Mouse (Mus musculus): Measurements from ENCODE around the gene Kcnma1. TPM values are rescaled to one million over a fixed set of nuclear protein-coding genes. Genes with fewer than 3 reads are reported as not detected.
A peak's percentile ranks its signal among the peaks of the same experiment; 100 is the strongest.

Gene Kcnma1
- polyA plus RNA-seq, 1 experiment from 2014 or later, result 0.62 TPM

GRCm38 (mm10) chr14:23300443-23300842 lies 713.8 kb downstream of the Kcnma1 start:
- Histone ChIP-seq H3K9ac (replicated peaks; ENCODE audit: low read depth) (no peak overlapping the region), H3K4me1 (ENCODE audit: insufficient read depth, low read depth, low read length) (no peaks in the 10 kb centered on the region), H3K27me3 (replicated peaks; ENCODE audit: insufficient read depth, low read length) (no peaks in the 10 kb centered on the region), H3K36me3 (ENCODE audit: insufficient read depth, low read length) (no peaks in the 10 kb centered on the region), H3K27ac (ENCODE audit: low read length) (no peak overlapping the region), H3K4me3 (ENCODE audit: low read depth, low read length) (no peak overlapping the region), H3K9me3 (ENCODE audit: low read length) (no peaks in the 10 kb centered on the region), H3K4me2 (replicated peaks; ENCODE audit: low read depth, low read length) (no peak overlapping the region)
- TF ChIP-seq CTCF (IDR thresholded peaks at IDR 0.05) (no peak), EP300 (IDR thresholded peaks at IDR 0.05) (no peak)
- DNase-seq (ENCODE audit: low spot score), result no peak
- 89% methylated on average over 2 of the region's 2 CpGs for WGBS
- ATAC-seq, result no peak

GRCm38 (mm10) chr14:23290634-23291033 lies 723.7 kb downstream of the Kcnma1 start:
- DNase-seq (ENCODE audit: low spot score), result no peak
- no peak for TF ChIP-seq EP300 (IDR thresholded peaks at IDR 0.05)
- no peak for TF ChIP-seq CTCF (IDR thresholded peaks at IDR 0.05)
- WGBS, result 66% methylated on average over 2 of the region's 2 CpGs
- Histone ChIP-seq H3K9ac (replicated peaks; ENCODE audit: low read depth) (no peak overlapping the region), H3K4me1 (ENCODE audit: insufficient read depth, low read depth, low read length) (no peaks in the 10 kb centered on the region), H3K27ac (ENCODE audit: low read length) (no peak overlapping the region), H3K9me3 (ENCODE audit: low read length) (no peaks in the 10 kb centered on the region), H3K27me3 (replicated peaks; ENCODE audit: insufficient read depth, low read length) (no peaks in the 10 kb centered on the region), H3K36me3 (ENCODE audit: insufficient read depth, low read length) (no peaks in the 10 kb centered on the region), H3K4me2 (replicated peaks; ENCODE audit: low read depth, low read length) (no peak overlapping the region), H3K4me3 (ENCODE audit: low read depth, low read length) (no peak overlapping the region)
- no peak for ATAC-seq

DNA sequence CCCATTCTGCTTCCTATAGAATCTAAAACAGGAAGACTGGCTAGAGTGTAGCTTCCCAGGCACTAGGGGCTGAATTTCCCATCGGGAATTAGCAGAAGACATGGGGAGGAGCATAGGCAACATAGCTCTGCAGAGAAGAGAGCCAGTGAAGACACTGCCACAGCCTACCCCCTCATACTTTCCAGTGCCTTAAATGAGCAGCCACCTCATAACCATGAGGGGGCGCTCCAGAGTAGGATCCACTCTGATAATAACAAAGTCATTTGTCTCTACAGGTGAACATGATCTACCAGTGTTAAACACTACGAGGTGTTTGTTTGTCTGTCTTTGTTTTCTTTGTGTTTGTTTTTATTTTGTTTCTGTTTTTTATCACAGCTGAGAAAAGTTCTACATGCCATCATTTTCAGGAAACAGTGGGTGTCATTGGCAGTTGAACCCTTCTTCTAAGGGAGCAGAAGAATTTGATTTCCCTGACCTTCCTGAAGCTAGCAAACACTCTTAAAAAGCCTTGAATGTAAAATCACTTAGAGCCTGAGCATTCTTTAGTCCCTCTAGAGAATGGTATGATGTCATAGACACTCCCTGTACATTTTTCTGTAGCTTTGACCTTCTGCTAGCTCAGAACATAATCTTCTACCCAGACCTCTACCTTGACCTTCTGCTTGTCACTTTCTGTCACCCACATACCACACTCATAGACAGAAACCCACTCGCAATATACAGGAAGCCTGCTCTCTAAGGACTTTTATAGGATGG lies 747.6 kb downstream of the Kcnma1 start:
- Histone ChIP-seq H3K4me1 (ENCODE audit: insufficient read depth, low read depth, low read length) (no peaks in the 10 kb centered on the region), H3K27me3 (replicated peaks; ENCODE audit: insufficient read depth, low read length) (no peaks in the 10 kb centered on the region), H3K27ac (ENCODE audit: low read length) (no peak overlapping the region), H3K9me3 (ENCODE audit: low read length) (no peaks in the 10 kb centered on the region), H3K4me3 (ENCODE audit: low read depth, low read length) (no peak overlapping the region), H3K36me3 (ENCODE audit: insufficient read depth, low read length) (no peaks in the 10 kb centered on the region), H3K4me2 (replicated peaks; ENCODE audit: low read depth, low read length) (no peak overlapping the region), H3K9ac (replicated peaks; ENCODE audit: low read depth) (no peak overlapping the region)
- DNase-seq (ENCODE audit: low spot score), result peak; percentile 52
- TF ChIP-seq CTCF (IDR thresholded peaks at IDR 0.05) (peak; percentile 56), EP300 (IDR thresholded peaks at IDR 0.05) (peak; percentile 17; the same call in 1 of the 2 replicates)
- peak; percentile 58 for ATAC-seq
- WGBS, result 41% methylated on average over 4 of the region's 4 CpGs

DNA sequence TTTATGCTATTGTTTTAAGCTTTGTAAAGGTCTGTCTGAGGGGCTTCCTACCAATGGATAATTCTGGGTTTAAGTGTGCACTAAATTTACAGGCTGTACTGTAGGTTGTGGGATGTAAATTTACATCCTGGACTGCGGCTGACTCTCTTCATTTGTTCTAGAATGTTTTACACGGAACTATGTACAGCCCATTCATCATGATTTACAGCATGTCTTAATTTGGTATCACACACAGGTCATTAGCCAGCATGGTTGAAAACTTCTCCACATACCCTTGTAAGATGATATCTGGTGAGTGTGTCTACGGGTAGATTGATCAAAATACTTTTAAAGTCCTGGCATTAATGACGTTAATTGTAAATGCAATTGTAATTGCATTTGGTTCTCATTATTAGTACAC lies 761.1 kb downstream of the Kcnma1 start:
- Histone ChIP-seq H3K36me3 (ENCODE audit: insufficient read depth, low read length) (no peaks in the 10 kb centered on the region), H3K9me3 (ENCODE audit: low read length) (no peaks in the 10 kb centered on the region), H3K27ac (ENCODE audit: low read length) (no peak overlapping the region), H3K27me3 (replicated peaks; ENCODE audit: insufficient read depth, low read length) (no peaks in the 10 kb centered on the region), H3K4me1 (ENCODE audit: insufficient read depth, low read depth, low read length) (no peaks in the 10 kb centered on the region), H3K4me2 (replicated peaks; ENCODE audit: low read depth, low read length) (no peak overlapping the region), H3K9ac (replicated peaks; ENCODE audit: low read depth) (no peak overlapping the region), H3K4me3 (ENCODE audit: low read depth, low read length) (no peak overlapping the region)
- no peak for DNase-seq (ENCODE audit: low spot score)
- ATAC-seq, result no peak
- WGBS, result 73% methylated on average over 4 of the region's 4 CpGs
- TF ChIP-seq CTCF (IDR thresholded peaks at IDR 0.05) (no peak), EP300 (IDR thresholded peaks at IDR 0.05) (no peak)

- Histone ChIP-seq H3K36me3 (ENCODE audit: insufficient read depth, low read length) (no peaks in the 10 kb centered on the region), H3K4me3 (ENCODE audit: low read depth, low read length) (no peak overlapping the region), H3K9me3 (ENCODE audit: low read length) (no peaks in the 10 kb centered on the region), H3K27me3 (replicated peaks; ENCODE audit: insufficient read depth, low read length) (no peaks in the 10 kb centered on the region), H3K9ac (replicated peaks; ENCODE audit: low read depth) (no peak overlapping the region), H3K4me2 (replicated peaks; ENCODE audit: low read depth, low read length) (no peak overlapping the region), H3K4me1 (ENCODE audit: insufficient read depth, low read depth, low read length) (no peaks in the 10 kb centered on the region), H3K27ac (ENCODE audit: low read length) (no peak overlapping the region)
- 66% methylated on average over 5 of the region's 5 CpGs for WGBS
- ATAC-seq (no peak), DNase-seq (ENCODE audit: low spot score) (no peak)
- TF ChIP-seq EP300 (IDR thresholded peaks at IDR 0.05), result no peak
- TF ChIP-seq CTCF (IDR thresholded peaks at IDR 0.05), result no peak
Measured at GRCm38 (mm10) chr14:23244446-23244845, 769.8 kb downstream of the Kcnma1 start.

DNA sequence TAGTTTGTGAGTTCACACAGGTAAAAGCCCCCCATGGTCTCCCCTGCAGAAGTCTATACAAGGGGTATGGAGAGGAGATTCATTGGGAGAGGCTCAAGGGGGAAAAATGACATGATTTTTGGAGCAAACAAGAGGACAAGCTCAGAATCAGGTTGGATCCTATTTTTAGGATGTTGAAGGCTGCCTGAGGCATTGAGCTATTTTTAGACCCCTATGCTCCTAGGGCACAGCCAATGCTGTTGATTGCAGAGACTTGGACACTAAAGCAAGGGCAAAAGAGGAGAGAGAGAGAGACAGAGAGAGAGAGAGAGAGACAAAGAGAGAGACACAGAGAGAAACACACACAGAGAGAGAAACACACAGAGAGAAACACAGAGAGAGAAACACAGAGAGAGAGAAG lies 770.4 kb downstream of the Kcnma1 start:
- no peak overlapping the region for H3K4me2 ChIP-seq (replicated peaks; ENCODE audit: low read depth, low read length)
- no peak overlapping the region for H3K9ac ChIP-seq (replicated peaks; ENCODE audit: low read depth)
- no peaks in the 10 kb centered on the region for H3K36me3 ChIP-seq (ENCODE audit: insufficient read depth, low read length)
- no peaks in the 10 kb centered on the region for H3K27me3 ChIP-seq (replicated peaks; ENCODE audit: insufficient read depth, low read length)
- TF ChIP-seq EP300 (IDR thresholded peaks at IDR 0.05) (no peak), CTCF (IDR thresholded peaks at IDR 0.05) (no peak)
- no peak overlapping the region for H3K27ac ChIP-seq (ENCODE audit: low read length)
- H3K9me3 ChIP-seq (ENCODE audit: low read length), result no peaks in the 10 kb centered on the region
- DNase-seq (ENCODE audit: low spot score) (no peak), ATAC-seq (no peak)
- H3K4me1 ChIP-seq (ENCODE audit: insufficient read depth, low read depth, low read length), result no peaks in the 10 kb centered on the region
- no peak overlapping the region for H3K4me3 ChIP-seq (ENCODE audit: low read depth, low read length)

Other genes starting within 250 kb of the Kcnma1 start
- 5.7 and 6.0 TPM in 2 replicates for gene Dlg5, start 231.4 kb upstream of the Kcnma1 start, polyA plus RNA-seq (2015; fragmentation: Nextera tagmentation; extraction: Ambion mirVana)

All from lung, postnatal 0 days (tissue).